Mouse (Mus musculus) forebrain, embryonic 10.5 days (tissue): Measurements from ENCODE around the gene Ddx4. TPM values are rescaled to one million over a fixed set of nuclear protein-coding genes. Genes with fewer than 3 reads are reported as not detected.

Experiments used
- DNase-seq: peaks from one replicate; pipeline ENCODE4 v3.0.0-alpha.2; 2017; ENCODE audit warnings: low spot score; ENCODE audit errors: extremely low spot score
- H3K27ac ChIP-seq: fragments of 300-500 bp; sonication (generic); 2 replicates; pipeline ENCODE4 v1.5.1; 2016; ENCODE audit warnings: mild to moderate bottlenecking
- H3K27me3 ChIP-seq: fragments of 300-500 bp; sonication (generic); 2 replicates; pipeline ENCODE4 v1.6.1; 2016; ENCODE audit warnings: mild to moderate bottlenecking; ENCODE audit not compliant: poor library complexity, severe bottlenecking
- H3K36me3 ChIP-seq: fragments of 300-500 bp; sonication (generic); replicated peaks from 2 replicates; pipeline ENCODE4 v1.6.1; 2016; ENCODE audit warnings: mild to moderate bottlenecking, moderate library complexity
- H3K4me1 ChIP-seq: fragments of 300-500 bp; sonication (generic); 2 replicates; pipeline ENCODE4 v1.6.1; 2016
- H3K4me3 ChIP-seq: fragments of 300-500 bp; sonication (generic); 2 replicates; pipeline ENCODE4 v1.5.1; 2016; ENCODE audit warnings: mild to moderate bottlenecking, moderate library complexity
- H3K9me3 ChIP-seq: fragments of 300-500 bp; sonication (generic); 2 replicates; pipeline ENCODE4 v1.6.1; 2016; ENCODE audit warnings: mild to moderate bottlenecking, moderate library complexity
- WGBS: fragments of 180-500 bp; shearing (Covaris S2); methylation state at CpG from one replicate; pipeline ENCODE4 v1.1.7; 2016; 5-methylcytosine and 5-hydroxymethylcytosine counted together
- polyA plus RNA-seq: library from polyadenylated mRNA; unstranded; fragments of >200 nt; fragmentation: Nextera tagmentation; extraction: Ambion mirVana; gene quantifications from 2 replicates; pipeline ENCODE4 v1.2.1, GENCODE M21; 2016

Gene Ddx4
- polyA plus RNA-seq, 1 experiment from 2014 or later, result 0.45 TPM

GRCm38 (mm10) chr13:112666433-112667024, 14.3 kb upstream of the Ddx4 start:
- Histone ChIP-seq H3K27me3 (no peaks in the 10 kb centered on the region), H3K4me1 (peaks cover 2% of the 10 kb centered on the region), H3K36me3 (peaks cover 4% of the 10 kb centered on the region; the same call in 1 of the 2 replicates), H3K9me3 (no peaks in the 10 kb centered on the region), H3K27ac (no peak overlapping the region), H3K4me3 (no peak overlapping the region)
- 92% methylated on average over 10 of the region's 10 CpGs for WGBS
- no peak for DNase-seq

DNA sequence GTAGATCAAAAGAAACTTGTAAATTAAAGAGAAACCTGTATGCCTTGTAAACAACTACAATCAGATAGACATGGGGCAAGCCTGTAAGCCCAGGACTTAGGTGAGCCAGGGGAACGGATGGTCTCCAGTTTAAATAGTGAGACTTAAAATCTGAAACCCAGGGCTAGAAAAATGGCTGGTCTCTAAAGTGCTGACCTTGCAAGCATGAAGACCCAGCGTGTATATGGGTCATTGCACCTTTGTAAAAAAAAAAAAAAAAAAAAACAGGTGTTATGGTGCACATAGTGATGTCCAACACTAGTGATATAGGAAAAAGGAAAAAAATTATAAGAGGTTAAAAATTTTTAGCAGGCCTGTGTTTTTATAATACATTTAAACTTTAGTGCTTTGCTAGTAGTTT, 9.4 kb upstream of the Ddx4 start:
- peak overlapping the region; percentile 84; the same call in 1 of the 2 replicates for H3K4me3 ChIP-seq

GRCm38 (mm10) chr13:112660574-112661381, 8.5 kb upstream of the Ddx4 start, which contains the start of gene Slc38a9:
Gene Slc38a9, plus strand, starts transcription at chr13:112660751.
- DNase-seq, result peak; percentile 93
- under 1% methylated on average over 33 of the region's 33 CpGs for WGBS
- H3K27me3 ChIP-seq, result no peaks in the 10 kb centered on the region
- peak within 1 kb of the TSS; percentile 82 for H3K27ac ChIP-seq
- peaks cover 15% of the 10 kb centered on the region for H3K4me1 ChIP-seq
- H3K36me3 ChIP-seq, result no peaks in the 10 kb centered on the region
- peak within 1 kb of the TSS; percentile 84 for H3K4me3 ChIP-seq
- no peaks in the 10 kb centered on the region for H3K9me3 ChIP-seq

More for the DNA sequence above, 9.4 kb upstream of the Ddx4 start:
- Histone ChIP-seq H3K27me3 (no peaks in the 10 kb centered on the region), H3K36me3 (no peaks in the 10 kb centered on the region), H3K9me3 (no peaks in the 10 kb centered on the region), H3K4me1 (peaks cover 15% of the 10 kb centered on the region), H3K27ac (no peak overlapping the region)
- whole genome bisulfite sequencing, result 78% methylated on average over 2 of the region's 2 CpGs
- DNase-seq, result no peak

DNA sequence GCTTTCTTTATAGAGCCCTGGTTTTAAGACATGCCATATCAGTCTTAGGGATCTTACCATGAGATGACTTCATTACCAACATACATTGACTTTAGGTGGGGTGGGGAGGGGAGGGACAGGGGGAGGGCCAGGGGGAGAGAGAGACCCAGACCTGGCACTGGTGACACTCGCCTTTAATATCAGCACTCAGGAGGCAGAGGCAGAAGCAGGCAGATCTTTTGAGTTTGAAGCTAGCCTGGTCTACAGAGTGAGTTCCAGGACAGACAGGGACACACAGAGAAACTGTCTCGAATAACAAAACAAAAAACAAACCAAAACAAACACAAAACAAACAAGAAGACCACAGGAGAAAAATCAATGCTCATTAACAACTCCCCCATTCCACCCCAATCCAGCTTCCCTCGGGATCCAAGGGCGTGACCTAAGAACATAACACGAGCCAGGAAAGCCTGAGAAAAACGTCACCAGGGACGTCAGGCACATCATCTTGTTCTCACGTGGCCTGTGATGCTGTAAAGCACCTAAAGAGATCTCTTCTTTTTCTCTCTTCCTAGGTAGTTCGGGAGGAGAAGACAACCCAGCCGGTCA, 7.8 kb upstream of the Ddx4 start:
- H3K36me3 ChIP-seq, result no peaks in the 10 kb centered on the region
- peaks cover 15% of the 10 kb centered on the region for H3K4me1 ChIP-seq
- no peak for DNase-seq
- H3K4me3 ChIP-seq, result peak overlapping the region; percentile 84
- peak overlapping the region; percentile 82 for H3K27ac ChIP-seq
- no peaks in the 10 kb centered on the region for H3K9me3 ChIP-seq
- 4% methylated on average over 10 of the region's 10 CpGs for WGBS
- H3K27me3 ChIP-seq, result no peaks in the 10 kb centered on the region

- no peak overlapping the region for H3K4me3 ChIP-seq
- WGBS, result 90% methylated on average over 3 of the region's 3 CpGs
- peaks cover 14% of the 10 kb centered on the region for H3K9me3 ChIP-seq
- H3K27ac ChIP-seq, result no peak overlapping the region
- H3K36me3 ChIP-seq, result peaks cover 6% of the 10 kb centered on the region; the same call in 1 of the 2 replicates
- H3K4me1 ChIP-seq, result no peaks in the 10 kb centered on the region
- H3K27me3 ChIP-seq, result no peaks in the 10 kb centered on the region
- DNase-seq, result no peak
Measured at GRCm38 (mm10) chr13:112651183-112651582, 1.1 kb downstream of the Ddx4 start.

DNA sequence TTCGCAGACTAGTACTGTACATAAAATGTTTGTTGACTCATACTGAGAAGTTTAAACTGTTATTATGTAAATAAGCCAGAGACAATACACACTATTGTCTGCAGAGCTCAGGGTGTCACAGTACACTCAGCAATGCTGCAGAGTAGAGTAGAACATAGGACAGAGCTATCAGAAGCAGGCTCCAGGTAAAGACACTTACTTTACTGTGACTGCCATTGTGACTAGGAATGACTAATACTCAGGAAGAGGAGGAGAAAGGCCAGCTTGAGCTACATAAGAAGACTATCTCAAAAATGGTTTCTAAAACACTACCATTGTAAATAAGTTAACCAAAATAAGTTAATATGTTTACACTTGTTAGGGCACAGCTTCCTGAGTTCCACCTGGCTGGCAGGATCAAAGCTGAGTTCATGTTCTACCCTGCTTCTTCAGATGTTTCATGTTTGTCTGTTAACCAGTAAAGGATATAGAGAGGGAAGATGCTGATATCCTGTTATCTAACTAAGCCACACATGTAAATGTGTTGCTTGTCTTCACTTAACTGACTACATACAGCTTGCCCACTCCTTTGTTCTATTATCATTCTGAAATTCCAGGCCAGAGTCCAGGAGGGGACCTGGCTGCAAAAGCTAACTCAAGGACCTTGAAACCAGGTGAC, 6.6 kb downstream of the Ddx4 start:
- H3K9me3 ChIP-seq, result no peaks in the 10 kb centered on the region
- H3K27ac ChIP-seq, result no peak overlapping the region
- H3K27me3 ChIP-seq, result no peaks in the 10 kb centered on the region
- no peak for DNase-seq
- WGBS, result 90% methylated on average over 1 of the region's 1 CpGs
- no peak overlapping the region for H3K4me3 ChIP-seq
- no peaks in the 10 kb centered on the region for H3K4me1 ChIP-seq
- no peaks in the 10 kb centered on the region for H3K36me3 ChIP-seq

DNA sequence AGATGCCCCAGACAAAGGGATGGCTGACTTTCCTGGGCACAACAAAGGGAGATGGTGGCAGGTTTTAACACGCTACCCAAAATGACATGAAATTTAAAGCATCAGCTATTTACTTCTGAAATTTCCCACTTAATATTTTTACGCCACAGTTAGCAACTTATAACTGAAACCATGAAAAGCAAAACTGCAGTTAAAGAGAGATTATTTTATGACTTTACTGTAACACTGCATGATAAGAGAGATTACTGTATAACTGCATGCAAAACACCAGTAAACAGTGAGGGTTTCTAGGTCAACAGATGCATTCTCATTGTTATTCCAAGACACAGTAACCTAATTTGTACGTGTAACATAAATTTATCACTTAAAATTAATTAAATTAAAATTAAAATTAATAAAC, 7.3 kb downstream of the Ddx4 start:
- H3K36me3 ChIP-seq, result no peaks in the 10 kb centered on the region
- no peak for DNase-seq
- WGBS, result 86% methylated on average over 3 of the region's 3 CpGs
- H3K9me3 ChIP-seq, result no peaks in the 10 kb centered on the region
- H3K27me3 ChIP-seq, result no peaks in the 10 kb centered on the region
- no peak overlapping the region for H3K4me3 ChIP-seq
- no peak overlapping the region for H3K27ac ChIP-seq
- no peaks in the 10 kb centered on the region for H3K4me1 ChIP-seq

- WGBS, result 92% methylated on average over 3 of the region's 3 CpGs
- H3K4me3 ChIP-seq, result no peak overlapping the region
Measured at GRCm38 (mm10) chr13:112642897-112643296, 9.4 kb downstream of the Ddx4 start.

GRCm38 (mm10) chr13:112639111-112639510, 13.2 kb downstream of the Ddx4 start:
- 61% methylated on average over 4 of the region's 4 CpGs for WGBS
- no peaks in the 10 kb centered on the region for H3K36me3 ChIP-seq
- H3K27ac ChIP-seq, result no peak overlapping the region
- no peaks in the 10 kb centered on the region for H3K27me3 ChIP-seq
- H3K4me3 ChIP-seq, result no peak overlapping the region
- H3K4me1 ChIP-seq, result no peaks in the 10 kb centered on the region
- H3K9me3 ChIP-seq, result no peaks in the 10 kb centered on the region
- DNase-seq, result no peak

More at GRCm38 (mm10) chr13:112642897-112643296, 9.4 kb downstream of the Ddx4 start:
- Histone ChIP-seq H3K27ac (no peak overlapping the region), H3K36me3 (no peaks in the 10 kb centered on the region), H3K4me1 (no peaks in the 10 kb centered on the region), H3K9me3 (no peaks in the 10 kb centered on the region), H3K27me3 (no peaks in the 10 kb centered on the region)
- DNase-seq, result no peak

- DNase-seq, result no peak
- Histone ChIP-seq H3K4me1 (no peaks in the 10 kb centered on the region), H3K27ac (no peak overlapping the region), H3K4me3 (no peak overlapping the region), H3K27me3 (no peaks in the 10 kb centered on the region), H3K36me3 (no peaks in the 10 kb centered on the region), H3K9me3 (no peaks in the 10 kb centered on the region)
- 54% methylated on average over 3 of the region's 3 CpGs for WGBS
Measured at GRCm38 (mm10) chr13:112636498-112636897, 15.8 kb downstream of the Ddx4 start.

GRCm38 (mm10) chr13:112635174-112635837, 17.0 kb downstream of the Ddx4 start:
- no peaks in the 10 kb centered on the region for H3K9me3 ChIP-seq

DNA sequence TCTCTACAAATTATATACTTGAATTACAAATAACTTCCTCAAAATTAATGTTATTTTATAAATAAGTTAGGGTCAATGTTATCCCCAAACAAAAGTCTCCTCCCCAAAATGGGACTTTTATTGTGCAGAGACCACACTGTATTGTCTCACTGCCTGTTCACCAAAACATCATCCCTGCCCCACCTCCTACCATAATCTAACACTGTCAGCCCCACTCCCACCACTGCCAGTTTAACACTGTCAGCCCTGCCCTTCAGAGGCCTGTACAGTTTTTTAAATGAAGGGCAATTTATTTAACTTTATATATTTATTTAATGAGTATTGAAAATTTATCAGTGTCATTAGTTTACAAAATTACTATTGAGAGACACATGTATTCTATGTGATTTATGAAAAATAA, 26.7 kb downstream of the Ddx4 start:
- no peak overlapping the region for H3K27ac ChIP-seq
- no peak overlapping the region for H3K4me3 ChIP-seq
- H3K9me3 ChIP-seq, result no peaks in the 10 kb centered on the region
- no peaks in the 10 kb centered on the region for H3K4me1 ChIP-seq
- DNase-seq, result no peak
- H3K36me3 ChIP-seq, result no peaks in the 10 kb centered on the region
- no peaks in the 10 kb centered on the region for H3K27me3 ChIP-seq

More at GRCm38 (mm10) chr13:112635174-112635837, 17.0 kb downstream of the Ddx4 start:
- Histone ChIP-seq H3K4me1 (no peaks in the 10 kb centered on the region), H3K27me3 (no peaks in the 10 kb centered on the region), H3K27ac (no peak overlapping the region), H3K4me3 (no peak overlapping the region), H3K36me3 (no peaks in the 10 kb centered on the region)
- no peak for DNase-seq
- WGBS, result 70% methylated on average over 7 of the region's 7 CpGs
